ENCODE assay signal across 8 mouse cellular contexts in genomic region chr4:125115081-125115480, GRCm38 (mm10). TPM values are rescaled to one million over a fixed set of nuclear protein-coding genes. Genes with fewer than 3 reads are reported as not detected.
DNase-seq lines count a peak whose midpoint lies in the region; ATAC-seq and TF ChIP-seq lines count a peak whose summit lies in the region.
"Had no signal": no experiment of that assay in that cellular context is flagged by ENCODE, and none has a peak within 500 bp of the region (broad histone marks: within the 10 kb centered on the region; RNA-seq: fewer than 3 reads in every experiment).

No protein-coding gene starts in this region.

- H3K9ac ChIP-seq in MEL (ENCODE audit: control insufficient read depth, low read depth, low read length, poor library complexity, severe bottlenecking): peak overlapping the region; percentile 28; the same call in 1 of the 2 replicates
- no peak overlapping the region for H3K9ac ChIP-seq in limb, embryonic 15.5 days

- TF ChIP-seq RAD21 in MEL (IDR thresholded peaks at IDR 0.05; ENCODE audit: low read depth, low read length): no peak

- no peak for TF ChIP-seq EP300 in MEL (IDR thresholded peaks at IDR 0.05; ENCODE audit: low read depth in 1 of 2, low read length in 2 of 2)

- H3K79me2 ChIP-seq in MEL (ENCODE audit: control insufficient read depth, insufficient read depth, low read length, poor library complexity): no peaks in the 10 kb centered on the region

- H3K27ac ChIP-seq in kidney, adult 2 months (ENCODE audit: insufficient read depth, low read depth, low read length): peak overlapping the region; percentile 32
- H3K27ac ChIP-seq in MEL (ENCODE audit: control insufficient read depth, low read depth, low read length): no peak overlapping the region
- peak overlapping the region; percentile 71 for H3K27ac ChIP-seq in limb, embryonic 15.5 days

- no peak overlapping the region for H3K4me3 ChIP-seq in kidney, adult 2 months (ENCODE audit: insufficient read depth, low read depth, low read length)
- H3K4me3 ChIP-seq in MEL (ENCODE audit: control insufficient read depth in 1 of 2, insufficient read depth in 1 of 2, low read depth in 2 of 2, low read length in 2 of 2): no peak overlapping the region
- no peak overlapping the region for H3K4me3 ChIP-seq in limb, embryonic 15.5 days

- peaks cover 26% of the 10 kb centered on the region for H3K4me1 ChIP-seq in kidney, adult 2 months (ENCODE audit: control insufficient read depth, insufficient read depth, low read length)
- peaks cover 10 to 33% of the 10 kb centered on the region in 2 experiments for H3K4me1 ChIP-seq in MEL (ENCODE audit: control insufficient read depth in 1 of 2, insufficient read depth in 2 of 2, low read length in 2 of 2)
- H3K4me1 ChIP-seq in limb, embryonic 15.5 days: peaks cover 26% of the 10 kb centered on the region

- 0 out of 2 replicates have a peak overlapping the region, but pooled peaks have one; percentile 10 for H3K4me2 ChIP-seq in limb, embryonic 15.5 days

- no peak for ATAC-seq in limb, embryonic 15.5 days (ENCODE audit: insufficient number of reproducible peaks, low FRiP score, low TSS enrichment, low read depth)

- no peak for TF ChIP-seq CTCF in kidney, adult 2 months (conservative IDR thresholded peaks at IDR 0.05; ENCODE audit: insufficient read depth, insufficient read length, low read depth, low read length)
- TF ChIP-seq CTCF in MEL (IDR thresholded peaks at IDR 0.05 in 2 of 3, conservative IDR thresholded peaks at IDR 0.05 in 1 of 3; ENCODE audit: control insufficient read depth in 1 of 3, insufficient read depth in 1 of 3, low read depth in 2 of 3, low read length in 3 of 3, poor library complexity in 1 of 3, severe bottlenecking in 1 of 3): no peak

- 65% methylated on average over 4 of the region's 4 CpGs for WGBS in kidney, adult 2 months
- 75% methylated on average over 4 of the region's 4 CpGs for WGBS in limb, embryonic 15.5 days

- no peak for DNase-seq in kidney, adult 2 months
- DNase-seq in kidney, postnatal 4 days: no peak
- DNase-seq in 3T3-L1 (ENCODE audit: low read depth, low spot score): peak; percentile 19
- peak; percentile 21 for DNase-seq in MEL (ENCODE audit: low read depth, low spot score)
- no peak for DNase-seq in urinary bladder, adult 2 months (ENCODE audit: low spot score)
- DNase-seq in adrenal gland, postnatal 14 days: no peak

- H3K27me3 ChIP-seq in kidney, adult 2 months (replicated peaks; ENCODE audit: control insufficient read depth, insufficient read depth, low read length): no peaks in the 10 kb centered on the region
- H3K27me3 ChIP-seq in MEL (ENCODE audit: control insufficient read depth in 1 of 2, insufficient read depth in 2 of 2, low read length in 2 of 2): no peaks in the 10 kb centered on the region
- H3K27me3 ChIP-seq in limb, embryonic 15.5 days: no peaks in the 10 kb centered on the region

- TF ChIP-seq POLR2A in kidney, adult 2 months (IDR thresholded peaks at IDR 0.05; ENCODE audit: low read depth, low read length): no peak
- TF ChIP-seq POLR2A in MEL (IDR thresholded peaks at IDR 0.05; ENCODE audit: control insufficient read depth in 1 of 2, insufficient read depth in 1 of 2, low read depth in 1 of 2, low read length in 2 of 2, poor library complexity in 1 of 2): no peak

- H3K9me3 ChIP-seq in MEL (replicated peaks; ENCODE audit: insufficient read depth, low read length): no peaks in the 10 kb centered on the region
- H3K9me3 ChIP-seq in limb, embryonic 15.5 days: no peaks in the 10 kb centered on the region

- H3K36me3 ChIP-seq in kidney, adult 2 months (ENCODE audit: control insufficient read depth, insufficient read depth, low read length): no peaks in the 10 kb centered on the region
- H3K36me3 ChIP-seq in MEL (ENCODE audit: control insufficient read depth in 1 of 2, insufficient read depth in 2 of 2, low read length in 2 of 2): peaks cover 0 to 19% of the 10 kb centered on the region in 2 experiments; a peak in 2 of 4 replicates
- H3K36me3 ChIP-seq in limb, embryonic 15.5 days: peaks cover 25% of the 10 kb centered on the region; the same call in 1 of the 2 replicates

TF ChIP-seq in MEL, 35 proteins besides CTCF, POLR2A, EP300 and RAD21:
- TF ChIP-seq MYC (IDR thresholded peaks at IDR 0.05; ENCODE audit: low read depth, low read length): no peak
- no peak for TF ChIP-seq ZC3H11A (IDR thresholded peaks at IDR 0.05; ENCODE audit: low read depth, low read length)
- no peak for TF ChIP-seq MAZ (IDR thresholded peaks at IDR 0.05; ENCODE audit: low read depth, low read length)
- no peak for TF ChIP-seq POLR2AphosphoS2 (IDR thresholded peaks at IDR 0.05; ENCODE audit: low read length)
- TF ChIP-seq ETS1 (IDR thresholded peaks at IDR 0.05; ENCODE audit: low read depth, low read length): no peak
- no peak for TF ChIP-seq SIN3A (IDR thresholded peaks at IDR 0.05; ENCODE audit: low read length)

RNA-seq across cellular contexts. Expression of gene Zc3h12a, which starts 12.6 kb away (rescaled TPM):
- 4.4 and 5.3 TPM in 2 replicates for polyA plus RNA-seq in kidney, adult 2 months (2012; rRNA removed)
- 0.92 and 0.95 TPM in 2 replicates for total RNA-seq in MEL (2012; rRNA removed)
- polyA plus RNA-seq in MEL (2012; ENCODE audit: insufficient read depth in 1 of 2, insufficient read length in 2 of 2, low read depth in 1 of 2, low replicate concordance in 2 of 2, missing spikeins in 1 of 2): 1 to 10 TPM in 1 of 2 experiments, not detected in 1; 3.3 TPM
- 1.8 and 2.1 TPM in 2 replicates for polyA plus RNA-seq in limb, embryonic 15.5 days (2015; fragmentation: Nextera tagmentation; extraction: Ambion mirVana)
- 12.5 and 13.1 TPM in 2 replicates for polyA plus RNA-seq in urinary bladder, adult 2 months (2012; rRNA removed)
- total RNA-seq in adrenal gland, postnatal 14 days (2021): 5.4 and 6.3 TPM in 2 replicates

RNA-seq across cellular contexts. Expression of gene Meaf6, which starts 30.1 kb away (rescaled TPM):
- 10.8 and 17.5 TPM in 2 replicates for polyA plus RNA-seq in kidney, adult 2 months (2012; rRNA removed)
- 26.8 and 34.9 TPM in 2 replicates for total RNA-seq in MEL (2012; rRNA removed)
- 10 to 100 TPM in 1 of 2 experiments, not detected in 1; 46.7 TPM for polyA plus RNA-seq in MEL (2012; ENCODE audit: insufficient read depth in 1 of 2, insufficient read length in 2 of 2, low read depth in 1 of 2, low replicate concordance in 2 of 2, missing spikeins in 1 of 2)
- polyA plus RNA-seq in limb, embryonic 15.5 days (2015; fragmentation: Nextera tagmentation; extraction: Ambion mirVana): 48.6 and 49.3 TPM in 2 replicates
- 28.8 and 36.0 TPM in 2 replicates for polyA plus RNA-seq in urinary bladder, adult 2 months (2012; rRNA removed)
- 28.9 and 33.0 TPM in 2 replicates for total RNA-seq in adrenal gland, postnatal 14 days (2021)

RNA-seq across cellular contexts. Expression of gene Snip1, which starts 48.6 kb away (rescaled TPM):
- polyA plus RNA-seq in kidney, adult 2 months (2012; rRNA removed): 7.3 and 8.3 TPM in 2 replicates
- total RNA-seq in MEL (2012; rRNA removed): 35.6 and 40.6 TPM in 2 replicates
- 10 to 100 TPM; 33.4 to 62.2 TPM for polyA plus RNA-seq in MEL (2012; ENCODE audit: insufficient read depth in 1 of 2, insufficient read length in 2 of 2, low read depth in 1 of 2, low replicate concordance in 2 of 2, missing spikeins in 1 of 2)
- polyA plus RNA-seq in limb, embryonic 15.5 days (2015; fragmentation: Nextera tagmentation; extraction: Ambion mirVana): 30.5 and 31.0 TPM in 2 replicates
- polyA plus RNA-seq in urinary bladder, adult 2 months (2012; rRNA removed): 13.7 and 14.1 TPM in 2 replicates
- total RNA-seq in adrenal gland, postnatal 14 days (2021): 17.1 and 17.8 TPM in 2 replicates

RNA-seq across cellular contexts. Expression of gene Dnali1, which starts 49.6 kb away (rescaled TPM):
- polyA plus RNA-seq in kidney, adult 2 months (2012; rRNA removed): 0.44 and 0.48 TPM in 2 replicates
- 0.16 TPM in 1 of 2 replicates, not detected in the other for total RNA-seq in MEL (2012; rRNA removed)
- under 1 TPM in 1 of 2 experiments, not detected in 1; 0.08 TPM for polyA plus RNA-seq in MEL (2012; ENCODE audit: insufficient read depth in 1 of 2, insufficient read length in 2 of 2, low read depth in 1 of 2, low replicate concordance in 2 of 2, missing spikeins in 1 of 2)
- polyA plus RNA-seq in limb, embryonic 15.5 days (2015; fragmentation: Nextera tagmentation; extraction: Ambion mirVana): 0.13 TPM in 1 of 2 replicates, not detected in the other
- polyA plus RNA-seq in urinary bladder, adult 2 months (2012; rRNA removed): 0.03 and 0.10 TPM in 2 replicates
- not detected in 2 replicates for total RNA-seq in adrenal gland, postnatal 14 days (2021)
- total RNA-seq: gastrocnemius, postnatal 25 days had no signal

Comparison
In these comparisons a context has a peak if more than half of its experiments do, and no peak if none do; other contexts are left out.
1. DNase-seq: peak in 3T3-L1 (single experiment) and MEL (single experiment); none in kidney, adult 2 months (single experiment), kidney, postnatal 4 days (0 of 2), urinary bladder, adult 2 months (single experiment) and adrenal gland, postnatal 14 days (single experiment).